Mouse (Mus musculus) neural tube, embryonic 13.5 days (tissue): Measurements from ENCODE around the gene Srf. TPM values are rescaled to one million over a fixed set of nuclear protein-coding genes. Genes with fewer than 3 reads are reported as not detected.

Experiments used
- ATAC-seq: fragments of 200-750 bp; cut with Nextera tagmentation; 2 replicates; pipeline ENCODE4 v1.8.0; 2017; ENCODE audit warnings: low read depth, mild to moderate bottlenecking, moderate TSS enrichment, moderate library complexity
- H3K27ac ChIP-seq: fragments of 300-500 bp; sonication (generic); replicated peaks from 2 replicates; pipeline ENCODE4 v1.5.1; 2015; ENCODE audit warnings: moderate library complexity, mild to moderate bottlenecking, inconsistent platforms
- H3K27me3 ChIP-seq: fragments of 300-500 bp; sonication (generic); 2 replicates; pipeline ENCODE4 v1.6.1; 2015; ENCODE audit warnings: mild to moderate bottlenecking, inconsistent platforms
- H3K36me3 ChIP-seq: fragments of 300-500 bp; sonication (generic); 2 replicates; pipeline ENCODE4 v1.6.1; 2015; ENCODE audit warnings: mild to moderate bottlenecking, inconsistent platforms
- H3K4me1 ChIP-seq: fragments of 300-500 bp; sonication (generic); replicated peaks from 2 replicates; pipeline ENCODE4 v1.6.1; 2015; ENCODE audit warnings: inconsistent platforms
- H3K4me2 ChIP-seq: fragments of 300-500 bp; sonication (generic); 2 replicates; pipeline ENCODE4 v1.6.1; 2015; ENCODE audit warnings: inconsistent platforms, mild to moderate bottlenecking, moderate library complexity
- H3K4me3 ChIP-seq: fragments of 300-500 bp; sonication (generic); 2 replicates; pipeline ENCODE4 v1.5.1; 2015; ENCODE audit warnings: mild to moderate bottlenecking, inconsistent platforms
- H3K9ac ChIP-seq: fragments of 300-500 bp; sonication (generic); 2 replicates; pipeline ENCODE4 v1.6.1; 2015; ENCODE audit warnings: moderate library complexity, mild to moderate bottlenecking, inconsistent platforms
- H3K9me3 ChIP-seq: fragments of 300-500 bp; sonication (generic); 2 replicates; pipeline ENCODE4 v1.6.1; 2016; ENCODE audit warnings: inconsistent platforms
- WGBS: fragments of 180-500 bp; shearing (Covaris S2); methylation state at CpG from one replicate; pipeline ENCODE4 v1.1.7; 2015; 5-methylcytosine and 5-hydroxymethylcytosine counted together
- microRNA-seq: library from miRNA; unstranded; fragments of <30 nt; microRNA quantifications from one replicate; pipeline ENCODE4, GENCODE M21; 2016
- polyA plus RNA-seq: library from polyadenylated mRNA; unstranded; fragments of >200 nt; fragmentation: Nextera tagmentation; extraction: Ambion mirVana; gene quantifications from 2 replicates; pipeline ENCODE4 v1.2.1, GENCODE M21; 2015

Srf gene
- polyA plus RNA-seq, 1 experiment from 2014 or later = 4.7 TPM

- Histone ChIP-seq H3K9me3 (no peaks in the 10 kb centered on the region), H3K4me3 (no peak overlapping the region), H3K27ac (no peak overlapping the region), H3K27me3 (no peaks in the 10 kb centered on the region), H3K9ac (no peak overlapping the region), H3K36me3 (peaks cover 68% of the 10 kb centered on the region), H3K4me2 (no peak overlapping the region), H3K4me1 (no peaks in the 10 kb centered on the region; the same call in 1 of the 2 replicates)
- ATAC-seq = no peak
- 87% methylated on average over 14 of the region's 14 CpGs for WGBS
These were observed 51.9 kb downstream of the Srf start for GRCm38 (mm10) chr17:46503847-46504638.

GRCm38 (mm10) chr17:46502775-46503174 lies 53.2 kb downstream of the Srf start:
- Histone ChIP-seq H3K9ac (no peak overlapping the region), H3K4me1 (no peaks in the 10 kb centered on the region), H3K27me3 (no peaks in the 10 kb centered on the region), H3K36me3 (peaks cover 61% of the 10 kb centered on the region), H3K4me3 (no peak overlapping the region), H3K9me3 (no peaks in the 10 kb centered on the region), H3K27ac (no peak overlapping the region), H3K4me2 (no peak overlapping the region)
- no peak for ATAC-seq
- WGBS = 92% methylated on average over 2 of the region's 2 CpGs

Small RNA genes lying within 50 kb of the gene (microRNA-seq; reads per million reads assigned to microRNA genes)
- gene Mir6976 = not detected

Other genes starting within 250 kb of the Srf start
- gene Abcc10, start 227.8 kb downstream of the Srf start, polyA plus RNA-seq = 8.1 and 9.2 TPM in 2 replicates
- 20.1 and 20.2 TPM in 2 replicates for gene Zfp318, start 172.4 kb downstream of the Srf start, polyA plus RNA-seq
- gene Crip3, start 127.2 kb downstream of the Srf start, polyA plus RNA-seq = 0.96 and 1.5 TPM in 2 replicates
- not detected in 2 replicates for gene Slc22a7, start 117.7 kb downstream of the Srf start, polyA plus RNA-seq
- 6.0 and 6.9 TPM in 2 replicates for gene Ttbk1, start 68.5 kb downstream of the Srf start, polyA plus RNA-seq
- gene Dnph1, start 59.5 kb downstream of the Srf start, polyA plus RNA-seq = 19.0 and 19.2 TPM in 2 replicates
- gene Cul9, start 9.8 kb downstream of the Srf start, polyA plus RNA-seq = 16.4 and 17.0 TPM in 2 replicates
- gene Ptk7, start 73.3 kb upstream of the Srf start, polyA plus RNA-seq = 38.7 and 41.3 TPM in 2 replicates
- gene Klc4, start 89.8 kb upstream of the Srf start, polyA plus RNA-seq = 41.8 and 45.3 TPM in 2 replicates
- 63.2 and 70.1 TPM in 2 replicates for gene Mrpl2, start 90.1 kb upstream of the Srf start, polyA plus RNA-seq
- gene Cul7, start 94.2 kb upstream of the Srf start, polyA plus RNA-seq = 40.0 and 41.7 TPM in 2 replicates
- 47.7 and 53.5 TPM in 2 replicates for gene Rrp36, start 118.2 kb upstream of the Srf start, polyA plus RNA-seq
- 233 and 260 TPM in 2 replicates for gene Mea1, start 122.6 kb upstream of the Srf start, polyA plus RNA-seq
- gene Klhdc3, start 124.7 kb upstream of the Srf start, polyA plus RNA-seq = 154 and 155 TPM in 2 replicates
- gene Ppp2r5d, start 148.9 kb upstream of the Srf start, polyA plus RNA-seq = 78.7 and 81.6 TPM in 2 replicates
- 23.2 and 24.8 TPM in 2 replicates for gene Pex6, start 155.3 kb upstream of the Srf start, polyA plus RNA-seq
- gene Gnmt, start 173.0 kb upstream of the Srf start, polyA plus RNA-seq = 1.1 and 1.8 TPM in 2 replicates
- 60.9 and 63.4 TPM in 2 replicates for gene Cnpy3, start 196.0 kb upstream of the Srf start, polyA plus RNA-seq
- 0.39 TPM in 1 of 2 replicates, not detected in the other for gene Ptcra, start 207.5 kb upstream of the Srf start, polyA plus RNA-seq
- gene 2310039H08Rik, start 216.5 kb upstream of the Srf start, polyA plus RNA-seq = 47.3 and 56.2 TPM in 2 replicates
- gene Rpl7l1, start 226.5 kb upstream of the Srf start, polyA plus RNA-seq = 93.4 and 108 TPM in 2 replicates